Mouse (Mus musculus): ENCODE data around the gene Nid1. TPM values are rescaled to one million over a fixed set of nuclear protein-coding genes. Genes with fewer than 3 reads are reported as not detected.
"Not testable (repeated sequence)": the region's sequence is repeated elsewhere in the genome, so short reads cannot be mapped to it uniquely, and the experiment has no call there.

Gene Nid1
- polyA plus RNA-seq (2012; rRNA removed) = 39.3 and 54.7 TPM in 2 replicates

- not testable (repeated sequence) for H3K4me3 ChIP-seq (ENCODE audit: extremely low read depth, insufficient read depth, insufficient read length)
- 3% methylated on average over 26 of the region's 39 CpGs for WGBS
Measured at GRCm38 (mm10) chr13:13437460-13438015, at the start of gene Nid1. Gene Nid1 (plus strand): TSS chr13:13437551.

GRCm38 (mm10) chr13:13393228-13394095 is 43.9 kb upstream of the Nid1 start, which contains the start of gene Gpr137b:
Gene Gpr137b (minus strand): TSS chr13:13394014.
- H3K27ac ChIP-seq (ENCODE audit: insufficient read depth, low read length) = peak within 1 kb of the TSS; percentile 29; the same call in 1 of the 2 replicates
- WGBS = 1% methylated on average over 57 of the region's 78 CpGs
- peak within 1 kb of the TSS; percentile 48 for H3K4me3 ChIP-seq (ENCODE audit: extremely low read depth, insufficient read depth, insufficient read length)
- H3K27me3 ChIP-seq (ENCODE audit: control insufficient read depth, insufficient read depth, low read length); H3K36me3 ChIP-seq (ENCODE audit: control insufficient read depth, insufficient read depth, low read length); H3K4me1 ChIP-seq (ENCODE audit: control insufficient read depth, insufficient read depth, insufficient read length): not testable (repeated sequence)
- DNase-seq (ENCODE audit: low read depth in 1 of 2, low spot score in 2 of 2) = peak in 1 of 2 experiments; percentile 20

More at GRCm38 (mm10) chr13:13437460-13438015, at the start of gene Nid1:
- H3K36me3 ChIP-seq (ENCODE audit: control insufficient read depth, insufficient read depth, low read length); DNase-seq (ENCODE audit: low read depth in 1 of 2, low spot score in 2 of 2); H3K27me3 ChIP-seq (ENCODE audit: control insufficient read depth, insufficient read depth, low read length); H3K27ac ChIP-seq (ENCODE audit: insufficient read depth, low read length); H3K4me1 ChIP-seq (ENCODE audit: control insufficient read depth, insufficient read depth, insufficient read length): not testable (repeated sequence)

GRCm38 (mm10) chr13:13394096-13394395 is 43.3 kb upstream of the Nid1 start:
- H3K4me1 ChIP-seq (ENCODE audit: control insufficient read depth, insufficient read depth, insufficient read length); H3K27me3 ChIP-seq (ENCODE audit: control insufficient read depth, insufficient read depth, low read length); H3K36me3 ChIP-seq (ENCODE audit: control insufficient read depth, insufficient read depth, low read length); DNase-seq (ENCODE audit: low read depth in 1 of 2, low spot score in 2 of 2); H3K27ac ChIP-seq (ENCODE audit: insufficient read depth, low read length): not testable (repeated sequence)
- WGBS = 2% methylated on average over 15 of the region's 15 CpGs
- peak overlapping the region; percentile 27; the same call in 1 of the 2 replicates for H3K4me3 ChIP-seq (ENCODE audit: extremely low read depth, insufficient read depth, insufficient read length)

- H3K4me3 ChIP-seq (ENCODE audit: extremely low read depth, insufficient read depth, insufficient read length); H3K36me3 ChIP-seq (ENCODE audit: control insufficient read depth, insufficient read depth, low read length); H3K27me3 ChIP-seq (ENCODE audit: control insufficient read depth, insufficient read depth, low read length); H3K4me1 ChIP-seq (ENCODE audit: control insufficient read depth, insufficient read depth, insufficient read length); H3K27ac ChIP-seq (ENCODE audit: insufficient read depth, low read length); DNase-seq (ENCODE audit: low read depth in 1 of 2, low spot score in 2 of 2): not testable (repeated sequence)
- WGBS = 72% methylated on average over 3 of the region's 3 CpGs
Measured at GRCm38 (mm10) chr13:13400851-13401250, 36.5 kb upstream of the Nid1 start.

- DNase-seq (ENCODE audit: low read depth in 1 of 2, low spot score in 2 of 2); H3K27ac ChIP-seq (ENCODE audit: insufficient read depth, low read length); H3K36me3 ChIP-seq (ENCODE audit: control insufficient read depth, insufficient read depth, low read length); H3K4me3 ChIP-seq (ENCODE audit: extremely low read depth, insufficient read depth, insufficient read length); H3K27me3 ChIP-seq (ENCODE audit: control insufficient read depth, insufficient read depth, low read length); H3K4me1 ChIP-seq (ENCODE audit: control insufficient read depth, insufficient read depth, insufficient read length): not testable (repeated sequence)
- 83% methylated on average over 5 of the region's 5 CpGs for WGBS
Measured at GRCm38 (mm10) chr13:13402818-13403217, 34.5 kb upstream of the Nid1 start.

- not testable (repeated sequence) for DNase-seq (ENCODE audit: low read depth in 1 of 2, low spot score in 2 of 2); H3K27me3 ChIP-seq (ENCODE audit: control insufficient read depth, insufficient read depth, low read length); H3K27ac ChIP-seq (ENCODE audit: insufficient read depth, low read length); H3K36me3 ChIP-seq (ENCODE audit: control insufficient read depth, insufficient read depth, low read length); H3K4me3 ChIP-seq (ENCODE audit: extremely low read depth, insufficient read depth, insufficient read length); H3K4me1 ChIP-seq (ENCODE audit: control insufficient read depth, insufficient read depth, insufficient read length)
- 63% methylated on average over 3 of the region's 3 CpGs for WGBS
Measured at GRCm38 (mm10) chr13:13403366-13403765, 34.0 kb upstream of the Nid1 start.

GRCm38 (mm10) chr13:13403839-13404238 is 33.5 kb upstream of the Nid1 start:
- H3K27ac ChIP-seq (ENCODE audit: insufficient read depth, low read length); H3K4me1 ChIP-seq (ENCODE audit: control insufficient read depth, insufficient read depth, insufficient read length); DNase-seq (ENCODE audit: low read depth in 1 of 2, low spot score in 2 of 2); H3K4me3 ChIP-seq (ENCODE audit: extremely low read depth, insufficient read depth, insufficient read length); H3K27me3 ChIP-seq (ENCODE audit: control insufficient read depth, insufficient read depth, low read length); H3K36me3 ChIP-seq (ENCODE audit: control insufficient read depth, insufficient read depth, low read length): not testable (repeated sequence)
- WGBS = 75% methylated on average over 6 of the region's 6 CpGs

GRCm38 (mm10) chr13:13404517-13405155 is 32.7 kb upstream of the Nid1 start:
- WGBS = 88% methylated on average over 6 of the region's 6 CpGs
- H3K4me1 ChIP-seq (ENCODE audit: control insufficient read depth, insufficient read depth, insufficient read length); DNase-seq (ENCODE audit: low read depth in 1 of 2, low spot score in 2 of 2); H3K36me3 ChIP-seq (ENCODE audit: control insufficient read depth, insufficient read depth, low read length); H3K27ac ChIP-seq (ENCODE audit: insufficient read depth, low read length); H3K27me3 ChIP-seq (ENCODE audit: control insufficient read depth, insufficient read depth, low read length); H3K4me3 ChIP-seq (ENCODE audit: extremely low read depth, insufficient read depth, insufficient read length): not testable (repeated sequence)

- H3K4me1 ChIP-seq (ENCODE audit: control insufficient read depth, insufficient read depth, insufficient read length); H3K36me3 ChIP-seq (ENCODE audit: control insufficient read depth, insufficient read depth, low read length); H3K27me3 ChIP-seq (ENCODE audit: control insufficient read depth, insufficient read depth, low read length); H3K4me3 ChIP-seq (ENCODE audit: extremely low read depth, insufficient read depth, insufficient read length); H3K27ac ChIP-seq (ENCODE audit: insufficient read depth, low read length); DNase-seq (ENCODE audit: low read depth in 1 of 2, low spot score in 2 of 2): not testable (repeated sequence)
- no CpG with 5 or more reads among the region's 6 CpGs for WGBS
Measured at GRCm38 (mm10) chr13:13405511-13405910, 31.8 kb upstream of the Nid1 start.

Data from spleen, adult 2 months (tissue).